Mouse (Mus musculus) limb, embryonic 11.5 days (tissue): ENCODE data around the gene Fv1. TPM values are rescaled to one million over a fixed set of nuclear protein-coding genes. Genes with fewer than 3 reads are reported as not detected.

Source experiments
- ATAC-seq: fragments of 200-750 bp; cut with Nextera tagmentation; 2 replicates; pipeline ENCODE4 v1.8.0; 2017; ENCODE audit warnings: low read depth; ENCODE audit not compliant: insufficient number of reproducible peaks, low FRiP score, low TSS enrichment
- DNase-seq: peaks from one replicate; pipeline ENCODE4 v3.0.0-alpha.2; 2015; ENCODE audit warnings: low spot score
- H3K27ac ChIP-seq: fragments of 300-500 bp; sonication (generic); replicated peaks from 2 replicates; pipeline ENCODE4 v1.5.1; 2014; ENCODE audit warnings: low read depth, mild to moderate bottlenecking, low read length
- H3K27me3 ChIP-seq: fragments of 300-500 bp; sonication (generic); 2 replicates; pipeline ENCODE4 v1.6.1; 2014; ENCODE audit warnings: mild to moderate bottlenecking, low read length, mixed read lengths; ENCODE audit not compliant: control insufficient read depth, insufficient read depth
- H3K36me3 ChIP-seq: fragments of 300-500 bp; sonication (generic); 2 replicates; pipeline ENCODE4 v1.6.1; 2014; ENCODE audit warnings: mild to moderate bottlenecking, low read length, moderate library complexity, mixed read lengths; ENCODE audit not compliant: control insufficient read depth, insufficient read depth
- H3K4me1 ChIP-seq: fragments of 300-500 bp; sonication (generic); 2 replicates; pipeline ENCODE4 v1.6.1; 2014; ENCODE audit warnings: low read length, mixed read lengths; ENCODE audit not compliant: control insufficient read depth, insufficient read depth
- H3K4me2 ChIP-seq: fragments of 300-500 bp; sonication (generic); 2 replicates; pipeline ENCODE4 v1.6.1; 2014; ENCODE audit warnings: low read depth, mild to moderate bottlenecking, moderate library complexity; ENCODE audit not compliant: severe bottlenecking
- H3K4me3 ChIP-seq: fragments of 300-500 bp; sonication (generic); 2 replicates; pipeline ENCODE4 v1.5.1; 2014; ENCODE audit warnings: low read depth, low read length
- H3K9ac ChIP-seq: fragments of 300-500 bp; sonication (generic); 2 replicates; pipeline ENCODE4 v1.6.1; 2014; ENCODE audit warnings: mild to moderate bottlenecking, low read length
- H3K9me3 ChIP-seq: fragments of 300-500 bp; sonication (generic); 2 replicates; pipeline ENCODE4 v1.6.1; 2016; ENCODE audit warnings: low read length; ENCODE audit not compliant: control insufficient read depth
- WGBS: fragments of 180-500 bp; shearing (Covaris S2); extraction: QIAGEN DNeasy Blood & Tissue Kit; methylation state at CpG from one replicate; pipeline ENCODE4 v1.1.7; 2014; 5-methylcytosine and 5-hydroxymethylcytosine counted together
- polyA plus RNA-seq: library from polyadenylated mRNA; unstranded; fragments of >200 nt; fragmentation: Nextera tagmentation; extraction: Ambion mirVana; gene quantifications from 2 replicates; pipeline ENCODE4 v1.2.1, GENCODE M21; 2014

The Fv1 gene
- polyA plus RNA-seq, 1 experiment from 2014 or later: 14.7 TPM

GRCm38 (mm10) chr4:147878537-147878936 is 9.8 kb downstream of the Fv1 start:
- DNase-seq: no peak
- H3K27ac ChIP-seq: no peak overlapping the region
- no peaks in the 10 kb centered on the region for H3K4me1 ChIP-seq
- no peak overlapping the region for H3K9ac ChIP-seq
- WGBS: 95% methylated on average over 9 of the region's 9 CpGs
- no peaks in the 10 kb centered on the region for H3K9me3 ChIP-seq
- ATAC-seq: no peak
- H3K36me3 ChIP-seq: peaks cover 19% of the 10 kb centered on the region
- no peak overlapping the region for H3K4me2 ChIP-seq
- no peaks in the 10 kb centered on the region for H3K27me3 ChIP-seq
- H3K4me3 ChIP-seq: no peak overlapping the region

- no peaks in the 10 kb centered on the region for H3K9me3 ChIP-seq
- H3K4me2 ChIP-seq: no peak overlapping the region
- ATAC-seq: no peak
- peaks cover 19% of the 10 kb centered on the region for H3K36me3 ChIP-seq
- H3K4me1 ChIP-seq: no peaks in the 10 kb centered on the region
- WGBS: 82% methylated on average over 2 of the region's 2 CpGs
- no peak overlapping the region for H3K9ac ChIP-seq
- H3K27ac ChIP-seq: no peak overlapping the region
- no peak for DNase-seq
- no peak overlapping the region for H3K4me3 ChIP-seq
- H3K27me3 ChIP-seq: no peaks in the 10 kb centered on the region
Measured at GRCm38 (mm10) chr4:147879456-147879855, 10.7 kb downstream of the Fv1 start.

GRCm38 (mm10) chr4:147879865-147880264 is 11.1 kb downstream of the Fv1 start:
- Histone ChIP-seq H3K4me1 (no peaks in the 10 kb centered on the region), H3K27me3 (no peaks in the 10 kb centered on the region), H3K4me3 (no peak overlapping the region), H3K9ac (no peak overlapping the region), H3K36me3 (peaks cover 19% of the 10 kb centered on the region), H3K4me2 (no peak overlapping the region), H3K27ac (no peak overlapping the region), H3K9me3 (no peaks in the 10 kb centered on the region)
- DNase-seq (no peak), ATAC-seq (no peak)
- WGBS: 69% methylated on average over 5 of the region's 5 CpGs

GRCm38 (mm10) chr4:147881792-147882191 is 13.0 kb downstream of the Fv1 start:
- no peak overlapping the region for H3K9ac ChIP-seq
- no peak for DNase-seq
- 94% methylated on average over 7 of the region's 7 CpGs for WGBS

GRCm38 (mm10) chr4:147883041-147883440 is 14.3 kb downstream of the Fv1 start:
- Histone ChIP-seq H3K4me3 (no peak overlapping the region), H3K27me3 (no peaks in the 10 kb centered on the region), H3K27ac (no peak overlapping the region), H3K4me2 (no peak overlapping the region), H3K4me1 (no peaks in the 10 kb centered on the region), H3K9me3 (no peaks in the 10 kb centered on the region), H3K9ac (no peak overlapping the region), H3K36me3 (peaks cover 26% of the 10 kb centered on the region)
- DNase-seq (no peak), ATAC-seq (no peak)
- WGBS: 81% methylated on average over 6 of the region's 6 CpGs

More at GRCm38 (mm10) chr4:147881792-147882191, 13.0 kb downstream of the Fv1 start:
- H3K36me3 ChIP-seq: peaks cover 23% of the 10 kb centered on the region
- no peak for ATAC-seq
- no peaks in the 10 kb centered on the region for H3K9me3 ChIP-seq
- no peaks in the 10 kb centered on the region for H3K4me1 ChIP-seq
- H3K27me3 ChIP-seq: no peaks in the 10 kb centered on the region
- H3K27ac ChIP-seq: no peak overlapping the region
- H3K4me2 ChIP-seq: no peak overlapping the region
- no peak overlapping the region for H3K4me3 ChIP-seq

- Histone ChIP-seq H3K27me3 (no peaks in the 10 kb centered on the region), H3K4me3 (no peak overlapping the region), H3K4me1 (no peaks in the 10 kb centered on the region), H3K27ac (no peak overlapping the region), H3K9me3 (no peaks in the 10 kb centered on the region), H3K4me2 (no peak overlapping the region), H3K9ac (no peak overlapping the region), H3K36me3 (peaks cover 27% of the 10 kb centered on the region)
- DNase-seq: no peak
- no peak for ATAC-seq
- WGBS: 96% methylated on average over 3 of the region's 3 CpGs
Measured at GRCm38 (mm10) chr4:147884138-147884537, 15.4 kb downstream of the Fv1 start.

GRCm38 (mm10) chr4:147886158-147886557 is 17.4 kb downstream of the Fv1 start:
- DNase-seq: no peak
- no peaks in the 10 kb centered on the region for H3K9me3 ChIP-seq
- ATAC-seq: no peak
- H3K27me3 ChIP-seq: no peaks in the 10 kb centered on the region
- peaks cover 26% of the 10 kb centered on the region for H3K36me3 ChIP-seq
- H3K4me3 ChIP-seq: no peak overlapping the region
- H3K27ac ChIP-seq: no peak overlapping the region
- no peaks in the 10 kb centered on the region for H3K4me1 ChIP-seq
- no peak overlapping the region for H3K9ac ChIP-seq
- H3K4me2 ChIP-seq: no peak overlapping the region
- 93% methylated on average over 12 of the region's 12 CpGs for WGBS

GRCm38 (mm10) chr4:147887277-147887676 is 18.5 kb downstream of the Fv1 start:
- no peak overlapping the region for H3K9ac ChIP-seq
- H3K4me2 ChIP-seq: no peak overlapping the region
- DNase-seq (no peak), ATAC-seq (no peak)
- H3K27ac ChIP-seq: no peak overlapping the region
- peaks cover 27% of the 10 kb centered on the region for H3K36me3 ChIP-seq
- no peaks in the 10 kb centered on the region for H3K4me1 ChIP-seq
- H3K9me3 ChIP-seq: no peaks in the 10 kb centered on the region
- H3K4me3 ChIP-seq: no peak overlapping the region
- WGBS: 92% methylated on average over 7 of the region's 7 CpGs
- no peaks in the 10 kb centered on the region for H3K27me3 ChIP-seq

- ATAC-seq: no peak
- 88% methylated on average over 4 of the region's 4 CpGs for WGBS
- Histone ChIP-seq H3K36me3 (peaks cover 20% of the 10 kb centered on the region), H3K27me3 (no peaks in the 10 kb centered on the region), H3K9ac (no peak overlapping the region), H3K4me3 (no peak overlapping the region), H3K4me1 (no peaks in the 10 kb centered on the region), H3K9me3 (no peaks in the 10 kb centered on the region), H3K4me2 (no peak overlapping the region), H3K27ac (no peak overlapping the region)
- DNase-seq: no peak
Measured at GRCm38 (mm10) chr4:147888237-147888636, 19.5 kb downstream of the Fv1 start.
